Mouse (Mus musculus) layer of hippocampus, adult 2 months (tissue): Measurements from ENCODE around the gene Tunar. TPM values are rescaled to one million over a fixed set of nuclear protein-coding genes. Genes with fewer than 3 reads are reported as not detected.

Experiments
- DNase-seq, 2 experiments: peaks; one replicate each; pipeline ENCODE4 v3.0.0; 2022; ENCODE audit warnings: low spot score in 2 of 2
- H3K27ac ChIP-seq: fragments of 200-600 bp; 2 replicates; pipeline ENCODE4 v1.8.1; 2022
- H3K4me3 ChIP-seq: fragments of 200-600 bp; 2 replicates; pipeline ENCODE4 v1.8.1; 2022; ENCODE audit warnings: mild to moderate bottlenecking
- CTCF ChIP-seq: fragments of 200-600 bp; conservative IDR thresholded peaks from 2 replicates; pipeline ENCODE4 v1.8.1; 2022; ENCODE audit warnings: antibody characterized with exemption, mild to moderate bottlenecking, moderate library complexity
- long read RNA-seq, 2 experiments: library from polyadenylated mRNA; stranded (forward); transcript quantifications; one replicate each; pipeline ENCODE4 v2.0.0; 2021; ENCODE audit warnings: borderline mapping rate in 2 of 2
- total RNA-seq, 2 experiments: library from RNA; stranded (reverse); gene quantifications; 2 replicates each; pipeline ENCODE4 v1.2.3; 2021

Gene Tunar
- total RNA-seq: 10 to 100 TPM; 16.6 to 17.3 TPM
- long read RNA-seq, experiment 1, partial matches to known transcripts: 1 of 1 reads
- long read RNA-seq, experiment 1, other reads (novel, unspliced or antisense): 0 of 1 reads
- long read RNA-seq, experiment 2, partial matches to known transcripts: 1 of 4 reads
- long read RNA-seq, experiment 2, other reads (novel, unspliced or antisense): 3 of 4 reads

DNA sequence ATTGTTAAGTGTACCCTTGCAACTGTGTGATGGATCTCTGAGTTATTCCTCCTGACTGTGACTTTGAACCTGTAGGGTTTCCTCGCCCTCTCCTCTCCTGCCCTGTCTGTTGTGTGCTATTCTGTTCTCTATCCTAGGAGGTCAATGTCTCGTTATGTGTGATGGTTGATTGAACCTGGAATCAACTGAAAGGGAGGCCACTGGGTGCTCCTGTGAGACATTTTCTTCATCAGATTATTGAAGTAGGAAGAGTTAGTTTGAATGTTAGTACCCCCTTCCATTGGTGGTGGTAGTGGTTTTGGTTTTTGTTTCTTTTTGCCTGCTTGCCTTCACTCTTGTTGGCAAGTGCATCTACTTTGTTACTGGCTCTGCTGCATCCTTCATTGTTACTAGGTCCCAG is at the start of gene Tunar:
TSS of gene Tunar (plus strand) at position 301 of the 400 bp plus-strand sequence.
- no peak for DNase-seq
- TF ChIP-seq CTCF: no peak
- no peak within 1 kb of the TSS for H3K27ac ChIP-seq
- H3K4me3 ChIP-seq: no peak within 1 kb of the TSS

DNA sequence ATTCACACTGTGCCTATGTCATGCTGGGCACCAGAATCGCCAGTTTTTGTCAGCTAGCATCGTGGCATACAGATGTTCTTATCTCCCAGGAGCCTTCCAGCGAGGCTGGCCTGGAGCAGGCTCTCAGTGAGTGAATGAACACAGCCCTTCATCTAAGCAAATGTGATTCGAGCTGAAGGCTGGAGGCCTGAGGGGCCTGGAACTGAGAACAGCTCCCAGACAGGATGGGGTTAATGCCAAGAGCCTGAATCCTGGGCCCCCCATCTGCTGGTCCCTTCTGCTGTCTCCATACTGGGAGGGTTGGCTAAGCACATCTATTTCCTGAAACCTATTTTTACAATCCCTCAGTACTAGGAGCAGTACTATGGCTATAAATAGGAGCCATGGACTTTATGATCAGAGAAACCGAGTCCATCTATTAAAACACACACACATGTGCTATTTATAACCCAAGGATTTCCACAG is 21.1 kb upstream of the Tunar start:
- Histone ChIP-seq H3K27ac (no peak overlapping the region), H3K4me3 (no peak overlapping the region)
- TF ChIP-seq CTCF: no peak
- DNase-seq: peak in 1 of 2 experiments; percentile 36

DNA sequence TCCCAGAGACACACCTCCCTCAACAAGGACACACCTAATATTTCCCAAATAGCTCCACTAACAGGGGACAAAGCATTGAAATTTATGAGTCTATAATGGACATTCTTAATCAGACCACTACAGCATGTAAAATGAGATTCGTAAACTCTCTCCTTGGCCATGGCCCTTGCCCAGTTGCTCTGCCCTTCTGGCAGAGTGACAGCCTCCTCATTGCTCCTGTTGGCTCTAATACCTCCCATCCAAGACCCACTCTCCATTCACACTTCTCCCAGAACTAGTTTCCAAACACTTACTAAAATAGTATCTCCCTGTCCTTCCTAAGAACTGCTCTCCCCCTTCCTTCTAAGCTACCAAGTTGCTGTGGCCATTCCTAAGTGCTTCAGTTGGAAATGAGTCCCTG is 19.3 kb upstream of the Tunar start:
- Histone ChIP-seq H3K4me3 (no peak overlapping the region), H3K27ac (no peak overlapping the region)
- DNase-seq: no peak
- no peak for TF ChIP-seq CTCF

DNA sequence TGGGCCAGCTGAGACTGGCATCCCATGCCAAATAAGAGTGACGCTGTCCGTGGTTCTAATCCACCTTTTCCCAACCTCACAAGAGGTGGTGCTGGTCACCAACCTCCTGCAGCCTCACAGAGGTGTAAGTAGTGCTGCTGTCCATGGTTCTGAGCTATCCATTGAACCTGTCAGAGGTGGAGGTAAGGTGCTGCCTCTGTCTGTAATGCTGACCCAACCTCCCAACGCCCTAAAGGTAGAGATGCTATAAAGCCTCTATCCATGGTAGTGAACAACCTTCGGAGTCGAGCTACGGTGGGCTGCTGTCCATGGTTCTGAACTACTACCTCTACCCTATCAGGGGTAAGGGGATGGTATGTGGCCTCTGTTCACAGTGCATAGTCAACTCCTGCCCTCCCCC is 11.5 kb upstream of the Tunar start:
- H3K27ac ChIP-seq: no peak overlapping the region

DNA sequence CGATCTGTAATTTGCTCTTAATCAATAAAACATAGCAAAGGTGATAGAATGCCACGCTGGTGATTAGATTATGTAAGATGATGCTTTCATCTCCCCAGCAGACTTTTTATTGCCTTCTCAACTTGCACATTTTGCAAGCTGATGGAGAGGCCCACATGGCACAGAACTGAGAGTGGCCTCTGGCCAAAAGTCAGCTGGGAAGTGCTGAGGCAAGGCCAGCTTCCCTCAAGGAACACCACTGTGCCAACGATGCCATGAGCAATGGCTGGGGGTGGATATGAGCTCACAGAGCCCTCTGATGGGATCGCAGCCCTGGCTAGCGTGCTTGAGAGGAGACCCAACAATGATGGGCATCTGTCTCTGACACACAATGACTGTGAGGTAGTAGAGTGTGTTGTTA is 6.6 kb upstream of the Tunar start:
- H3K27ac ChIP-seq: no peak overlapping the region
- no peak overlapping the region for H3K4me3 ChIP-seq
- TF ChIP-seq CTCF: no peak
- DNase-seq: no peak

More for the DNA sequence above, 11.5 kb upstream of the Tunar start:
- DNase-seq: no peak
- TF ChIP-seq CTCF: no peak
- H3K4me3 ChIP-seq: no peak overlapping the region

DNA sequence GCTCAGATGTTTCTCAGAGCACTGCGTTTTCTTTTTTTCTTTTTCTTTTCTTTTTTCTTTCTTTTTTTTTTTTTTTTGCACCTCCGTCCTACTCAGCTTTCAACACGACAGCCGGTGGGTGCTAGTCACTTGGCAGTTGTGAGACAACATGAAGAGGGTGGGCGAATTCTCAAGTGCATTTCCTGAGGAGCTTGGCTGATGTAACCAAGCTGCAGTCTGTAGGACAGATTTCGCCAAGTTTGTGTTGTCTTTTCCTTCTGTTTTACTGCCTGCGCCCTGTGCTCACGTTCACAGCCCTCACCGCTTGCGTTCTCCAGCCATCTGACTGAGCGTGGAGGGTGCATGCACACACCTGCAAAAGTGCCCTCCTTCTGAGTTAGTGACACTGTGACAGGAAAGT is 5.3 kb upstream of the Tunar start:
- no peak overlapping the region for H3K4me3 ChIP-seq
- H3K27ac ChIP-seq: no peak overlapping the region
- peak; percentile 53 to 81 for DNase-seq
- TF ChIP-seq CTCF: no peak

DNA sequence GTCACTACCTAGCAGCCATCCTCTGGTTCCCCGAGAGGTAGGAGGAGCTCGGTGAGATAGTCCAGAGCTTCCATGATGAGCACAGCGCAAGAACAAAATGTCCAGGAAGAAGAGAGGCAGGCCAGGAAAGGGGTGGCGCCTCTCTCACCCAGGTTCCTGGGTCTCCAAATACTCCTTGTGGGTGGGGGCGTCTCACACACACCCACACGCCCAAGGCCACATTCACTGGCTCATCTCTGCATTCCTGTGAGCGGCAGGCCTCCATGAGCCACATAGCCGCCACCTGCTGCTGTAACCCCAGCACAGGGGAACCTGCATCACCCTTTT is 2.4 kb downstream of the Tunar start:
- DNase-seq: no peak
- Histone ChIP-seq H3K27ac (peak overlapping the region; percentile 89), H3K4me3 (peak overlapping the region; percentile 77)
- TF ChIP-seq CTCF: no peak

DNA sequence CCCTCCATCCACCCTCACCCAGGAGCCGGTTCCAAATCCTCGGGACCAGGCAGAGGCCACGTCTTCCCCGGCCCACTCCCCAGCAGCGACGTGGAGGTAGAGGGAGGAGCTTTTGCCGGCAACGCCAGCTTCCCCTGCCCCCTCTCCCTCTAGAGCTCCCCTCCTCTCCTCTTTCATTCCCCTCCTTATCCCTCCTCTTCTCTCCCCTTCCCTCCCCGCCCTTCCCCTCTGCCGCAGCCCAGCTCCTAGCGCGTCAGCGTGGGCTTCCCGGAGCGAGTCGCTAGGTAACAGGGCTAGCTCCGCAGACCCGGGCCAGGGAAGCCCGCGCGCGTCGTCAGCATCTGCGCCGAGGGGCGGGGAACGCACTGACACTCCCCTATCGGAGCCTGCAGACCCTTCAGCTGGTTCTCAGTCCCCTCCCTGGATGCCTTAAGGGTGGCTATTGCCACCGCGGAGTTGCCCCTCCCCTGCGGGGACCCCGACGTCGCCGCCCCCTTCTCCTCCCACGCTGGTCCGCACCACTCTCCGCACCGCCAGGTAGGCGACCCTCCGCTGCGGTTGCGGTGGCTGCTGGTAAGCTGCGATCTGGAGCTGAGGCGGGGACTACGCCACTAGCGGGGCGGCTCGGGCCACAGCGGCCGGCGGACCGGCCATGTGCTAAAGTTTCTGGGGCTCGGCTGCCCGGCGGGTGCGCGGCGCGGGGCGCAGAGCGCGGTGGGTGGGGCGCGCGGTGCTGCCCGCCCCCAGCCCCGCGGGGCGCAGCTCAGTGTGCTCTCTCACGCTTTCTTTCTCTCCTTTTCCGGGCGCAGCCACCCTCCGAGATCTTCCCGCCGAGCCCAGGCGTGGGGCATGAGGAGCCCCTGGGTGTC is 3.0 kb downstream of the Tunar start:
- H3K4me3 ChIP-seq: peak overlapping the region; percentile 77
- peak overlapping the region; percentile 89 for H3K27ac ChIP-seq
- peak; percentile 69 to 79 for DNase-seq
- TF ChIP-seq CTCF: no peak

DNA sequence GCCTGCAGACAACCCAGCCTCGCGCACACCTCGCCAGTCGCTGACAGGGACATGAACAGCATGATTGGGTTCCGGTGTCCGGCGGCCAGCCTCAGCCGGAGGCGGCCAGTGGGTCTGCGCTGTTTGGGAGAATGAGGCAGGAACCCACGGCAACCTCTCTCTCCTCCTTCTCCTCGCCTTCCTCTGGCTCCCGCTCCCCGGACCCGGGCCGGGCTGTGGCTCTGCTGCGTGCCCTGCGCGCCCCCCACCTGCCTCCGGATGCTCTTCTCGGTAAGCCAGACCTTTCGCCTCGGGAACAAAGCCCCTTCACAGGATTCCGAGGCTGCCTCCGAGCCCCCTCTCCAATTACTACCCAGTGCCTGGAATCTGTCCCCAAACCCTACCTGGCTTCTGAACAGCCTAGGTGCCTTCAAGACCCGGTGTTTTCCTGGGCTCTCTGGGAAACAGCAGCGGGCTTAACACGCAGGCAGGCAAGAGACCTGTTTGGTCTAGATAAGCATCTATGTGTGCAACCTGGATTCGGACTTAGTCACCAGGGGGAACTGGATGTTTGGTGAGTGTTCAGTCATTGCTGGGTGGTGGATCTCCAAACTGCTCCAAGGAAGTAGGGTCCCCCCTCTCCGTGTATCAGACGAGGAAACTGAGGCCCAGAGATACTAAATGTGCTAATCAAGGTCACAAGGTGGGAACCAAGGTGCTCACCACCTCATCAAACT is 3.8 kb downstream of the Tunar start:
- H3K4me3 ChIP-seq: peak overlapping the region; percentile 77
- no peak for DNase-seq
- H3K27ac ChIP-seq: peak overlapping the region; percentile 89
- no peak for TF ChIP-seq CTCF

DNA sequence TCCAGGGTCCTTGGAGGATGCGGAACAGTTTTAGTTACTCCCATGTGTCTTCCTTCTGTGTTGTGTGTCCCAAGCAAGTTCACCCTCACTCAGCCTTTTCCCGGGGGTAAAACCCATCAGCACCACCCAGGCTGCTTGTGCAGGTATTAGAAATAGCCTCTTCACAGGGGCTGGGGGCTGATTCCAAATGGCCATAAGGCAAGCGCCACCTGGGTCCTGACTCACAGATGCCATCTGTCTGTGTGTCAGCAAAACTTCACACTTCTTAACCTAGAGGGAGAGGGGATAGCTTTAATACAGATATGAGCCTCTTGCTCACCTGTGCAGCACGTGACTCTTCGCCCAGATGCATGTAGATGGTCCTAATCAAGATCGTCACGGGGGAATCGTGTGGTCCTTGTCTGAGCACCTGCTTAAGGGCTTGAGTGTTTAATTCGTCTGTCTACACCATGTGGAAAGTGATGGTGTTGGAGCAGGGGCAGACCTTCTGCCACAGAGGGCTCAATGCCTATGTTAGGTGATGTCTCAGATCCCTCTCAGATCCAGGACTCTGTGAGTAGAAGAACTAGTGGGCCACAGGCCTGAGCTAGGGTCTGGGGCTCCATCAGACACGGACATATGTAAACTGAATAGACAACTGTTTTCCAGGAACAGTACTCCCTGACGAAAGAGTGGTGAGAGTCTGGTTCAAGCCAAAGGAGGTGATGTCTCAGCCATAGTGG is 4.7 kb downstream of the Tunar start:
- no peak overlapping the region for H3K27ac ChIP-seq
- H3K4me3 ChIP-seq: peak overlapping the region; percentile 77; the same call in 1 of the 2 replicates
- no peak for DNase-seq
- no peak; the same call in 1 of the 2 replicates for TF ChIP-seq CTCF

DNA sequence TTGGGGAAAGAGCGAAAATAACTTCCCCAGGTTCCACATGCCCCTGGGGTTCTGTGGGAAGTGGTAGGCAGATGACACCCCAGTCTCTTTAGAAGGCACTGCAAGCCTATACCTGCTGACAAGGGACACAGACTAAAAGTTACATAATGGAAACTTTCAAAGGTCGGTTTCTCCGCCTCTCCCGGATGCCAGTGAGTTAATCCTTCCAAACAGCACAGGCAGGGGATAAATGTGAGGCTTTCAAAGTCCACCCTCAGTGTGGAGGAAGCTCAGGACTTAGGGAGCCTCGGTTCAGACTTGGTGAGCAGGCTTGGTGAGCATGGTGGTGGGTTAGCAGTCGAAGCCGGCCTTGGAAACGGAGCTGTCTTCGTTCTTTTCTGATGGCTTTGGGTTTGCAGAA is 7.9 kb downstream of the Tunar start:
- TF ChIP-seq CTCF: no peak
- Histone ChIP-seq H3K4me3 (no peak overlapping the region), H3K27ac (no peak overlapping the region)
- DNase-seq: no peak

DNA sequence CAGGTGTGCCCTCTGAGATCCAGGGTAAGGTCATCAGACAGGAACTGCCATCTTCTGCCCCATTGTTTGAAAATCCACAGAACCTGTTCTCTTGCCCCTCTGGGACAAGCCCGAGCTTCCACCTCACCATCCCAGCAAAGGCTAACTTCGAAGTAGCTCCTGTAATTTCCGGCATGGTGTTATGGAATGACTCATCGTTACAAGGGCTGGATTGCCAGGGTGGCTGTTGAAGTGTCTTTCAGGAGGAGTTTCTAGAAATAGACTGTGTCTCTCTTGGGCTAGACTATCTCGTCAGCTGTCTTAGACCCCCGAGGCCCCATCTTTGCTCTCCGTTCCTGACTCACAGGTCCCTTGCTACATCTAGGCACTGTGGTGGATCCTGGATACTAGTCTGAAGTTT is 10.8 kb downstream of the Tunar start:
- no peak for TF ChIP-seq CTCF
- DNase-seq: no peak
- Histone ChIP-seq H3K4me3 (no peak overlapping the region), H3K27ac (no peak overlapping the region)

DNA sequence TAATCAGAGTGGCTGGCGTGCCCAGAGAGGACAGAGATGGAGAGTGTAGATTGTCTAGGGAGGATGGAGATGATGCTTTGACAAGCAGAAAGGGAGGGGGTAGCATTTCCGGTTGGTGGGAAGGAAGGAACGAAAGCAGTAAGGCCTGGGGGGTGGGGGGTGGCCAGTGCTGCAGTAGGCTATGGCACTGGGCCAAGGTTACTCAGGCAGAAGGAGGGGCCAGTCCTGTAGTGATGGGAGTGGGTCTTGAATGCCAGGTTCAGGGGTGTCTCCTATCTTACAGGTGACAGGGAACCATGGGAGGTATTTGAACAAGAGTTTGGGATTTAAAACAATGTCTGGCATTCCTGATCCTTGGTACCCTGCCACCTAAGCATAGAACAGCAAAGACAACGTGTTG is 13.2 kb downstream of the Tunar start:
- no peak for TF ChIP-seq CTCF
- no peak for DNase-seq
- Histone ChIP-seq H3K4me3 (no peak overlapping the region), H3K27ac (no peak overlapping the region)
